Mouse (Mus musculus): ENCODE results near the gene Tmem196. TPM values are rescaled to one million over a fixed set of nuclear protein-coding genes. Genes with fewer than 3 reads are reported as not detected.

Tmem196 gene
- not detected for total RNA-seq (2023)

GRCm38 (mm10) chr12:119945589-119946310 is at the start of gene Tmem196:
Gene Tmem196 (plus strand): TSS chr12:119945822.

All from B cell, adult 67 days (primary cell).